Mouse (Mus musculus) adrenal gland, postnatal 25 days (tissue): ENCODE measurements around the gene Slc12a8. TPM values are rescaled to one million over a fixed set of nuclear protein-coding genes. Genes with fewer than 3 reads are reported as not detected.

Experiments used
- DNase-seq: peaks from one replicate; pipeline ENCODE4 v3.0.0; 2021; ENCODE audit warnings: mixed read lengths
- total RNA-seq: library from RNA; stranded (reverse); gene quantifications from 2 replicates; pipeline ENCODE4 v1.2.3, GENCODE M21; 2021

The Slc12a8 gene
- total RNA-seq, 1 experiment from 2014 or later: 0.70 TPM

- DNase-seq: no peak
Measured at GRCm38 (mm10) chr16:33544346-33544745, 27.2 kb downstream of the Slc12a8 start.

- no peak for DNase-seq
Measured at GRCm38 (mm10) chr16:33545530-33545929, 28.4 kb downstream of the Slc12a8 start.

- DNase-seq: no peak
Measured at GRCm38 (mm10) chr16:33553689-33554342, 36.7 kb downstream of the Slc12a8 start.

- no peak for DNase-seq
Measured at GRCm38 (mm10) chr16:33558121-33558520, 41.0 kb downstream of the Slc12a8 start.

DNA sequence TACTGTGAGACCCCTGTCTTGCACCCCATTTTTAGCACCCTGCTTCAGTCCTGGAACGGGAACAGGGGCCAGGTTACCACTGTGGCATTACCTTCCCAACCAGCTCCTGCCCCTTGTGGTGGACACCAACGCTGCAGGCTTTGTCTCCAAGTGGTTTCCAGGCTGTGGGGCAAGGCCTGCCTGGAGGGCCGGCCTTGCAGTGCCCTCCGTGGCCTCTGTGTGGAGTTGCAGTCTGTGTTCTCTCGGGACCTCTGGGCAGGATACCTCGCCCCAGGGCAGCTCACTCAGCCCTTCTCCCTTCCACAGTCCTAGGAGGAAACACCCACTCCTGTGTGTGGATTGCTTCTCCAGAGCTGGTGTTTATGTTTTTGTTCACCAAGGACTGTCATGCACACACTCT is 43.2 kb downstream of the Slc12a8 start:
- DNase-seq: peak; percentile 81

GRCm38 (mm10) chr16:33561308-33562009 is 44.3 kb downstream of the Slc12a8 start:
- DNase-seq: no peak

DNA sequence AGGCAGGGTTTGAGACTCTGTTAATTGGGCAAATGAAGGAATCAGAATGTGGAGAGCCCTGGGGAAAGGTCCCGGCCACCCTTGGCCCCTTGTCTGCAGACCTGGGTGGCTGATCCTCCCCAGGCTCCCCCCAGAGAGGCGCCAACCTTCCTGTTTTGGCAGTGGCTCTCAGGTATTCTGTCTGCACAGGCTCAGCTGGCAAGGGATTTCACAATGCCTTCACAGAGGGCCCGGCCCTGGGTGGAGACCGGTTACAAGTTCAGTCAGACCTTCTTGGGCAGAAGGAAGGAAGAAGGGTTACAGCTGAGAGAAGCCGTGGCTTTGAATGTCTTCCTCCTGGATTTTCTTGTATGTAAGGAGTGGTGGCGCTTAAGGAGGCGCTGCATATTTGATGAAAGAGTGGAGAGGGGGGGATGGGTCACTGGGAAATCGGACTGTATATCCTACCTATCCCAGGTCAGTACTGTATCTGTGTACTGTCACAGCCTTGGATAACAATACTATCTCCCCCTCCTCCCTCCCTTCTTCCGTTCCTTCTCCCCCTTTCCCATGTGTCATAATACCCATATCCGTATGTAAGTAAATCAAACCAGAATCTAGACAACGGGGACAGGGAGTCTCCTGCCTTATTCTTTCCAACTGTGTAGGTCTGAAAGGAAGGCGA is 45.9 kb downstream of the Slc12a8 start:
- no peak for DNase-seq

GRCm38 (mm10) chr16:33563538-33564013 is 46.4 kb downstream of the Slc12a8 start:
- no peak for DNase-seq

- no peak for DNase-seq
Measured at GRCm38 (mm10) chr16:33566467-33566866, 49.3 kb downstream of the Slc12a8 start.

- no peak for DNase-seq
Measured at GRCm38 (mm10) chr16:33567736-33568135, 50.6 kb downstream of the Slc12a8 start.

DNA sequence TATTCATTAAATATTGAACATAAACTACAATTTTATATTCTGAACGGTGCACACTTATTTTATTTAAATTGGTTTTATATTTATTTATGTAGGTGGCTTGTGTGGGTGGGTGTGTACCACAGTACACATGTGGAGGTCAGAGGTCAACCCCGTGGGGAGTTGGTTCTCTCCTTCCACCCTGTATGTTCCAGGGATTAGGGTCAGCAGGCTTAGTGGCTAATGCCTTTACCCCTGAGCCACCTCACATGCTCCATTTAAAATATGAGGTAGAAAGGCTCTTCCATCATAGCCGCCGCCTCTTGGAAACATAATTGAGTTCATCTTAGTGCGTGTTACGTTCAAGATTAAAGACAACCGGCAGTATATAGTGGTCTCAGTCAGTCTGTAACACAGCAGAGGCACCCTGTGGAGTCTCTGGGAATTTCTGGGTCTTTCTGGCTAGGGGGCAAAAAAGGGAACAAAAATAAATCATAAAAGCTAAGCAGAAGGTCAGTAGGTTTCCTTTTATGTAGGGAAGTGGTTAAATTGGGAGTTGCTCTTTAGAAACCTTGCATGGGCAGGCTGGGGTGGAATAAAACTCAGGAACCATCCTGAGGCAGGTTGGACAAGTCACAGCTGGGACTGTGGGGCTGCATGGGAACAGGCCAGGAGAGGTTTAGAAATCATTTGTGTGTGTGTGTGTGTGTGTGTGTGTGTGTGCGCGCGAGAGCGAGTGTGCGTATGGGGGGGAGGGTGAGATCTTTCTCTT is 51.3 kb downstream of the Slc12a8 start:
- DNase-seq: no peak

DNA sequence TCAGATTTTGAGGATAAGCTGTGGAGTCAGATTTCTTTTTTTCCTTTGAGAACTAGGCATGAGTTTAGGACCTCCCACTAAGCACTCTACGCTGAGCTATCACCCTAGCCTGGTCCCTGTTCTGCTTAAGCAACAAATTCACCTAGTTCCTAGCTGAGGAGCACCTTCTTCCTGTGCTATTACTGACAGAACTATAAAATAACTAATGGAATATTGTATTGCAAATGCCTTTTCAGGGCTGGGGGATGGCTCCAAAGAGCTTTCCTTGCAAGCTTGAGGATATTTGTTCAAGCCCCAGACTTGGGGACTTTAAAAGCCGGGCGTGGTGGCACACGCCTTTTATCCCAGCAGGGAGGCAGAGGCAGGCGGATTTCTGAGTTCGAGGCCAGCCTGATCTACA is 55.5 kb downstream of the Slc12a8 start:
- DNase-seq: no peak

- no peak for DNase-seq
Measured at GRCm38 (mm10) chr16:33573703-33574102, 56.6 kb downstream of the Slc12a8 start.

DNA sequence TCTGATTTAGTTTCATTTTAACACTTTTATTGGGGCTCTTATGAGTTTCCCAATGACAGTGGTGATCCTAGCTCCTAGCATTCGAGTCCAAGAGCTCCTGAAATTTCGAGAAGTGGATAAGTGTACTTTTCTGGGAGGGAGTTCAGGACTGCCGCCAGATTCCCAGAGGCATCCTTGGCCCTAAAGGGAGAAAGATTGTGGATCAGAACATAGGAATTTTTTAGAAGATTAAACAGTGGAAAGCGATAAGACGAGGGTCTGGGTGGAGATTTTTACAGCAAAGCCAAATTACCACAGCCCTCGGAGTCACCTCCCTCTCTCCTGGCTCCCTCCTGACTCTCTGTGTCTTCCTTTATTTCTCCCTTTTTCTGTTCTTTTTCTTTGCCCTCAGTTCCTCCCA is 58.6 kb downstream of the Slc12a8 start:
- no peak for DNase-seq

GRCm38 (mm10) chr16:33576271-33577189 is 59.4 kb downstream of the Slc12a8 start:
- no peak for DNase-seq

DNA sequence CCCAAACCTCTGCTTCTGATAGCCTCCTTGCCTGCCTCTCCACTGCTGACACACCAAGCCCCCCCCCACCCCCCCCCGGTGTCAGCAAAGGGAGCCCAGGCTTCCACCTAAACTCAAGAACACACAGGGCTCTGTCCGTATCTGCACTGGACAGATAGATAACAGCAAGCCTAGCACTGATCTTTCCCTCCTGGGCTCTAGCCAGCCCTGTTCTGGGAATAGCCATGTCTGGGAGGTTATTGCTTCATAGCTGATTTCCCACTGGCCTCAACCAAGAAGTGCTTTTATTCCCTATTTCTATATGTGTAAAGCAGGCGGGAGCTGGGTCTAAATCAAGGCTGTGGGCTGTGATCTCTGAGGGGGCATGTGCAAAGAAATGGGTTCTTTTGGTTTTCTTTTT is 61.3 kb downstream of the Slc12a8 start:
- DNase-seq: no peak

- DNase-seq: no peak
Measured at GRCm38 (mm10) chr16:33580331-33580730, 63.2 kb downstream of the Slc12a8 start.

- no peak for DNase-seq
Measured at GRCm38 (mm10) chr16:33580736-33581241, 63.7 kb downstream of the Slc12a8 start.

GRCm38 (mm10) chr16:33581661-33582099 is 64.6 kb downstream of the Slc12a8 start:
- DNase-seq: no peak

- no peak for DNase-seq
Measured at GRCm38 (mm10) chr16:33582495-33582894, 65.4 kb downstream of the Slc12a8 start.

DNA sequence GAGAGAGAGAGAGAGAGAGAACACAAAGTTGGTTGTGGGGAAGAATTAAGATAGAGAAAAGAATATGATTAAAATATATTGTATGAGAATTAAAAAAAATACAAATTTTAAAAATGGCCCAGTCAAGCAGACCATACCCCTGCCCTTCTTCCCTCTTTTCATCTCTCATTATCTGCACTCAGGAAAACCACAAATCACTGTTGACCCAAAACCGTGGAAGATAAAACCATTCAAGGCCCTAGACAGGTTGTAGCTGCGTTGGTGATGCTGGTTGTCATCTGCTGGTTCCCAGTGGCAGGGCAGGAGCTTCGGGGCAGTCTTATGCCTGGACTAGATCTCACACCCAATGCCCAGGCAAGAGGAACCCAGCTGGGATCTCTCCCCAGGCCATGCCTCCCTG is 66.2 kb downstream of the Slc12a8 start:
- no peak for DNase-seq
